Mouse (Mus musculus): ENCODE data around the gene Sfrp5.

Sfrp5 gene

DNA sequence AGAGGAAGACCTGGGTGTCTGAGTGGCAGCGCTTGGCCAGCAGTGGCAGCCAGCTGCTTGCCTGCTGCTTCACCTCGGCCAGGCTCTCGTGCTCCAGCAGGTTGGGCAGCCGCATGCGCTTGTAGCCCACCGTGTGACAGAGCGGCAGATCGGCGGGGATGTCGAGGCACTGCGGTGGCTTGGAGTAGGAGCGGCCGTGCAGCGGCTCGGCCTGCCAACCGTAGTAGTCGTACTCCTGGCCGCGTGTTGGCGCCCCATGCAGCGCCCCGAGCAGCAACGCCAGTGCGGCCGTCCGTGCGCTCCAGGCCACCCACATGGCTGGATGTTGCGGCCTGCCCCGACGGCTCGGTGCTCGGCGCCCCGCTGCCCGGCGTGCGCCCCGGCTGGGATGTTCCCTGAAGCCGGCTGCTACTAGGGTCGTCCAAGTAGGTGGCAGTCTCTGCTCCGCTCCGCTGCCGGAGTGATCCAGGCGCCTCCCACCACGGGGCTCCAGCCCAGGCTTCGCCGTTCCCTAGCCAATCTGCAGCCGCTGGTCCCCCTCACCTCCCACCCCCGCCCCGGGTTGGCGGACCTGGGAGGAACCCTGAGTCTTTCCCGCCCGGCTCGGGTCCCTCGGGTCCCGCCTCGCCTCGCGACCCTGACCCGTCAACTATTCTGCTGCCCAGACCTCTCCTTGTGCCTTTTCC lies at the start of gene Sfrp5:
Sfrp5 (minus strand) TSS at position 557 of the 686 bp plus-strand sequence.
- no peak for DNase-seq

DNA sequence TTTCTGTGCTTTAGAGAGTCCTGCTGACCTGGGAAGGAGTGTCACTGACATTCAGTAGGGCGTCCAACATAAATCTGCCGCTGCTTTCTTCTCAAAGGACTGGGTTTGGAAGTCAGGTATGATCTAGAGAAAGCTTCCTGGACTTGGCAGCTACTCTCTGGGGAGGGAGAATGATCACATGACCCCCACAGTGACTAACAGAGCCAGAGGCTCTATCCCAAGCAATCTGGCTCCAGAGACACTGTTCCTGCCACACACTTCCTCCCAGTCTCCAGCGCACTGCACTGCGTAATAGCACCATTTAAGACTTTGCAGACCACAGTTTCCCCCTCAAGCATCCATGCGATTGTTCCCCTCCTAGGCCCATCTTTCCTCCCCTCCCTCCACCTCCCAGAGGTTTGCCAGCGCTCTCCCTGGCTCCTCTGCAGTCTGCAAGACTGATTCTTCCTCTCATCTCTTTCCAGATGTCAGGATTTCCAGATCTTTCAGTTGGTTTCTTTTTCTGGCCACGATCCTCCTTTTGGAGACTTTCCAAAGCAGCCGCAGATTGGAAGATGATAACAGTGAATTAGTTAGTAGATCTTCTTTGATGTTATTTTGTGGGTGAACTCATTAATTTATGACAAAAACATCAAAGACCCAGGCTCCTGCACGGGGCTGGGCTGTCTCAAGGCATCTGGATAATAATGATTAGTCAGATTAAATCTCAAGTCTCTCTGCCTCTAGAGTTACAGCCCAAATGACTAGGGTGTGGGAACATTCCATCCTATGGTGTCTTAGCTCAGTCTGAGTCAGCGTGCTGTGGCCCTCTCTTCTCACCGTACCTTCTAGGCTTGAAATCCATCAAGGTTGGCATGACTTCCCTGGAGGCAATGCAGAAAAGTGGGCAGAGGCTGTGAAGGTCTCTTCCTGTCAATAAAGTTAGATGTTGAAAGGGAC lies 48.2 kb upstream of the Sfrp5 start:
- no peak for DNase-seq

DNA sequence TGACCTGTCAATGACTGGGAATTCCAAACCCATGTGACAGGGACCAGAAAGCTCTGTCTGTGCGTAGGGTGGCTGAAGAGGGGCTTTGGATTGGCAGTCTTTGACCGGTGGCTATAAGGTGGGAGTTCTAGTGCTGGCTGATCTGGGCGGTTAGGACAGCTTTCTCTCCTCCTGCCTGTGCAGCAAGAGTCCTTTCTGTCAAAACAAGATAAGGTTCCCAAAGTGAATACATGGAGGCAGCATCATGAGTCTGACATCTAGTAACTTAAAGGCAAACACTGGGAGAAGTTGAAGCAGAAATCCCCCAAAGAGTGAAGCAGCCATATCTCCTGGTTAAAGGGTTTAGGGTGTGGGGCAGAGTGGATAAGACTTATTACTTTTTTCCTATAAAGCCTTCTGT lies 45.5 kb upstream of the Sfrp5 start, which contains the start of gene Golga7b:
Golga7b (plus strand) TSS at position 56 of the 400 bp plus-strand sequence.
- no peak for DNase-seq

DNA sequence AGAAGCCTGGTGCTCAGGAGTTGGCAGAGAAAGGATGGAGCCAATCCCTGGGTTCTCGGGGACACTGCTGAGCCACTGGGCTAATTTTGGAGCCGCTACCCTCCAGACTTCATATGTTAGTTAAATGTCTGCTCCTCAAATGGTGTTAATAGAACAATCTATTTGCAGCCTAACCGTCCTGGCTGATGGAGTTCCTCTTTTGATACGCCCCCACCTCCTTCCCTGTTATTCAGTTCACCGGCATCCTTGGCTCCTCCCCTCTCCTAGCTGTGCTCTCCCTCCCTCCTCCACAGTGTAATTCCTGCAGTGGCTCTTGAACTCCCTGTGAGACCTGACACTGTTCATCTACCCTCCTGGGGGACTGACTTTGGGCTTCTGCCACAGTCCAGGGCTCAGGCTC lies 44.6 kb upstream of the Sfrp5 start:
- no peak for DNase-seq

DNA sequence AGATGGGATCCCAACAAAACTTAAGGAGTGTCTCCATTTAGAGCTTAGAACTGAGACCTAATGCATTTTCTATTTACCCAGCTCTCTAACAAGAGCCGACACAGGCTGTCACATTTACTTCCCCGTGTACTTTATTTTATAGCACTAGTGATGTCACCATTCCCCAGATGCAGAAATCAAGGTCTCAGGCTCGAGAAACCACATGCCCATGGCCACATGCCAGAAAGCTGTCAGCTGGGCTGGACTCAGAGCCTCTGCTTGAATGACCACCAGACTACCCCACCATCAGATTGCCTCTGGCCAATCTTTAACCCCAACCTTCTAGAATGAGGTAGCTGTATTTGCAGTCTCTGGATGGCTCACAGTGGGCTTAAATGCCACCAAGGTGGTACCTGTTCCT lies 41.3 kb upstream of the Sfrp5 start:
- DNase-seq = no peak

DNA sequence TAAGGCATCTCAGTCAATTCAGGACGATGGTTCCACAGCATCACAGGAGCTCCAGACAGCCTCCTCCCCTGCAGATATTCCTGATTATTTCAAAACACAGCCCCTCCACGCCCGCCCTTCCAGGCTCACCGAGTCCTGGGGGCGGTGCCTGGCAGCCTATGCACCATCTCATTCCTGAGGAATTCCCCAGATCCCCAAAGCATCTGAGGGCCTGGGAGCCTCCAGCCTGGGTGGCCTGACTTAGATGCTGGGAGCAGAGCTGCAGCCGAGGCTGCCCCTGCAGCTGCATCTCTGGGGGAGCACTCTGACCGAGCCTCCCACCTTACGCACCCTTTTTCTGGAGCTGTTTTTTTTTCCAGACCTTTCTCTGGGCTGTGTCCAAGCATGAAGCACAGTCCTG lies 38.8 kb upstream of the Sfrp5 start:
- DNase-seq = no peak

DNA sequence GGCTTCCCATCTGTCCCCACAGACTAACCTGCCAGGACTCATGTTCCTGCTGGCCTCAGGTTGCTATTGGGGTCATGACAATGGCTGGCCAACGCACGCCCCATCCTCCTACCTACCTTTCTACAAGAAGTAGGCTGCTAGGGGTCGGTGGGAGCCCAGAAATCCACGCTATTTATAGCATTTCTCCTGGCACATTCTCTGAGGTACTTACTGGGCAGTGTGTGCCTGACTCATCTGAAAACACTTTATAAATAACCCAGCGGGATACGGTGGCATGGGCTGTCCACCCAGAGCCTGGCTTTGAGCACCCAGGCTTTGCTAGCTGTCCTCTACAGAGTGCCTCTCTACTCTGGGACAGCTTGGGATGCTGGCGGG lies 36.3 kb upstream of the Sfrp5 start:
- DNase-seq = no peak

DNA sequence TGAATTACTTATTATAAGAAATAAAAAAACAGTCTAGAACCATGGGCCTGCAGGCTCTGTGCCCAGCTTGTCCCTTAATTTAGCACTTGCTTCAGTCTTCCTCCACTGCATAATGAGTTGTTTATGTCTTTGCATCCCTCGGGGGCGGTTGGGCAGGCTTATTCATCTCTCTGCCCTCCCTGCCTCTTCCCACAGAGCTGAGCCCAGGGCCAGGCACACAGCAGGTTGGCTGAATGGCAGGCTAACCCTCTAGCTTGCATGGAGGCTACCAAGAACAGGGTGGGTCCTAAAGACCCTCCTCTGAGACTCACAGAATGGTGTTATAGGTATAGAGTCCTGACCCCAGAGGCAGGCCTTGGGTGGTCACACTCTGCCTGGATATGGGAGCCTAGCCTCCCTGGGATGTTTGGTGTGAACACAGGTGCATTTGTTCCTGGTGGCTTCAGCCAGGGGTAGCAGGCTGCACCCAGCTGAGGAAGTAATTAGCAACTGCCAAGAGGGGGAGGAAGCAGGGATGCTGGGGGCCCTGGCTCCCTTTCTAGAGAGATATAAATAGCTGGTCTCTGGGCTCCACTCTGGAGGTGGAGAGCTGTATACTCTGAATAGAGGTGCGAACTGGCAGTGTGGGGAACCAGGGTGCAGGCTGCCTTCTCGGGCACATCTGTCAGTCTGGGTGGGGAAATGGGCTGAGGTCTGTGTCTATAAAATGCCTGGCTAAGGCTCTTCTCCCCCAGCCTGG lies 35.7 kb upstream of the Sfrp5 start:
- DNase-seq = no peak

DNA sequence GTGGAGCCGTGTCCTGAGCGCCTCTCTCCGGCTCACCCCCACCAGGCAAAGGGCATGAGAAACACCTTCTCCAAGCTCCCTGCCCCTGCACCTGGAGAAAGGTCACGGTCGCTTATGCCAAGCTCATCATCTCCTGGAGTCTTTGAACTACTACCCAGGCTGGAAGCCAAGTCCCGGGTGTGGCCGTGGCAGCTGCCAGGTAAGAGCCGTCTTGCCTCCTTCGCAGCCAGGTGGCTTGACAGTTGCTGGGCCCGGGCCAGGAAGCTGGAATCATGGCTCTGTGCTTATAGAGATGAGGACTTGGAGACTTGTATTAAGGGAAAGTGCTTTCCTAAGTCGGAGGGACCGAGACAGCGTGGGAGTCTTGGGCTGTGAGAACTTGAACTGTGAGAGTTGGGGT lies 28.9 kb upstream of the Sfrp5 start:
- peak; percentile 14 for DNase-seq

DNA sequence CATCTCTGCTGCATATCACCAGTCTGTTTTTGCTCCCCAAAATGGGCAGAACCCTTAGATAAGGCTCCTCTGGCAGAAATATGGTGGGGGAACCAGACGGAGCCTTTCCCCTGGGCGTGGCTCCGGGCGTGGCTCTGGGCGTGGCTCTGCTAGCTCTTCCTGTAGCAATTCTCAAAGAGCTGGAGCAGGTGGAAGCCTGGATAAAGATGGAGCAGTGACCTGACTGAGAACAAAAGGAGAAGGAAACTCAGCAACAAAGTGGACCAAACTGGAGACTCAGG lies 28.2 kb upstream of the Sfrp5 start:
- DNase-seq = no peak

DNA sequence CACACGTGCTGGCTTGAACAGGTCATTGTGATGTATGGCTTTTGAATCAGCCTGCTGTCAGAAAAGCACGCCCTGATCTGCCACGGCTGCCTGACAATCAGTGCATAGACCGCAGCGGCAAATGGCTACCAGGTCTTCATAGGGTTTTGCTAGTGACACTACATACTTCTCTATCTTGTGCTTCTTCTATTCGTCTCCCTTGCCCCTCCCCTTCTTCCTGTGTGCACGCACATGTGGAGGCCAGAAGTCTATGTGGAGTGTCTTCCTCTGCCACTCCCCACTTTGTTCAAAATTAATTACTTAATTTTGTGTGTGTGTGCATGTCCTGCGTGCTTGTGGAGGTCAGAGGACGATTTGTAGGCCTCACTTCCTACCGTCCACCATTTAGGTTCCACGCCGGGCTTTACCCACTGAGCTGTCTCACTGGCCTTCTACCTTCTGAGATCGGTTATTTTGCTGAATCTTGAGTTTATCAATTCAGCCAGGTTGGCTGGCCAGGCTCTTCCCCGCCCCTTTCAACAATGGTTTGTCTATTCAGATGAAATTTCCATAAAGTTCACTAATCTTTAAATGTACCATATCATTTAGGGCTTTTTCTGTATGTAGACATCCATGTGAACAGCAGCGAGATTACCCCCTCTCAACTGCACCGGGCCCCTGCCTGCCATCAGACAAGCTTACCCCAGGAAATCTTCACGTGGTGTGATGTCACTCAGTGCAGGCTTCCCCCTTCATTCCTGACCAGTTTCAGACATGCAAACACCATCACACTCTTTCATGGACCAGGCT lies 27.6 kb upstream of the Sfrp5 start:
- no peak for DNase-seq

DNA sequence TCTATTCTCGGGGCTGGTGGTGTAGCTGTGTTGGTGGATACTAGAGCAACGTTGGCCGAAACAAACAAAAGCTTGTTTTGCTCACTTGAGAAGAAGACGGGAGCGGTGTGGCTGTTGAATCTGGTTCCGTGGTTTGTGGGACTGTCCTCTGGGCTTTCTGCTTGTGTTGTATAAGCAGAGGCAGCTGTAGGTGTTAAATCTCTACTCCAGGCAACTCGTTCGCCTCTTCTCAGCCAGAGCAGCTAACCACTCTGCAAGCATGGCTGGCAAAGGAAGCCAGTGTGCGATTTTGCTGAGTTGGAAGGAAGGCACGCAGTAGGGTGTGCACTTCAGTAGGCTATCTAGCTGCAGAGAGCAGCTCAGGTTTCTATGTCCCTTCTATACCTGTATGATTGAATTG lies 24.4 kb upstream of the Sfrp5 start:
- no peak for DNase-seq

DNA sequence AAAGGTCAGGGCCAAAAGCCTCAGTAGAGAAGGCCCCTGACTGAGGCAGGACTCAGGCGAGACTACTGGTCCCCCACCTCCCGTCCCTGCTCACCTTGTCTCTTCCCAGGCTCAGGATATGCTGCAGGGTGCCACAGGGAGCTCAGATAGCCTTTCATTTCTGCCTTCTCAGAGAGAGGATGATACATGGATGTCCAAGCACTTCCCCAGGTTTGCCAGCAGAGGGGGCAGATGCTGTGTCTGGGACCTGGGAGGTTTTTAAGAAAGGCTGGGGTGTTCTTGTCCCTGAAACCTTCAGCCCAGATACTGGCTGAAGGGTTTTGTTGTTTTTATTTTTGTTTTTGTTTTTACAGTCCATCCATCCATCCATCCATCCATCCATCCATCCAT lies 15.3 kb upstream of the Sfrp5 start:
- DNase-seq = no peak

DNA sequence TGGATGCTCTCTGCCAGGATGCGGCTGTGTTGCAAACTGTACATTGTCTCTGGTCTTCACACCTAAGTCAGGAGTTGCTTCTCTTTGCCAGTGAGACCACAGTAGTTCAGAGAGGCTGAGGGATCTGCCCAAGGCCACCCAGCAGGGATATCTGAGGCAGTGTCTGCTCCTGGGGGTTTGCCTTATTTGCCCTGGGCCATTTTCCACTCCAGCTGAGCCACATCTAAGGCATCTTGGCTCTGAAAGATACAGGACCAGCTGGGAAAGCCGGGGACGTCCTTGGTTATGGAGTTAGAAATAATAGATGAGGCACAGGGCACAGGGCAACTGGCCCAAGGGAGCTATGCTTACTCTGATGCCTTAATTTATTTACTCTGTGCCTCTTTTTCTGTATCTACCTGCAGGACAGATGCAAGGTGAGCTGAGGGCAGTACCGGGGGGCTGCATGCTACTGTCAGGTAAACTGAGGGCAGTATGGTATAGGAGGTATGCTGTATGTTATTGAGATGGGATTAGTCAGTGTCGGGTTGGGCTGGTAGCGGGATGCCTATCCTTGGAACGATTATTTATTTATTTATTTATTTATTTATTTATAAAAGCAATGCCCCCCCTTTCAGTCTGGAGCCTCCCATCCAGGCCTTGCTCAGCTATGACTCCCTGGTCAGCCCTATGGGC lies 14.8 kb upstream of the Sfrp5 start:
- no peak for DNase-seq

DNA sequence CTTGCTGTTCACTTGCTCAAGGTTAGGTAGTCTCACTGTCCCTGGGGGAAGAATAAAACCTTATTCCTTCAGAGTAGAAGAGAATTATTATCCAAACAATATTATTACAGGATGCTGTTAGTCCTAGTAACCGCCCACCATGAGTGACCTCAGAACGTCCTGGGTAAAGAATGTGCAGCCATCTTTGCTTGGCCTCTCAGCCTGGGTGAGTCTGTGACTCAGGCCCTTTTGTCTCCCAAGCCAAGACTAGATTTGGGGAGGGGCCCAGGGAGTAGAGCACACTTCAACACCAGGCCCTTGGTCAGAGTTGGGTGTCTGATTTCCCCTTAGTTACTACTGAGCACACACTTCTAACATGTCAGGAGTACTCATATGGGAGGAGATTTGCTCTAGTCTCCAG lies 12.5 kb upstream of the Sfrp5 start:
- no peak for DNase-seq

DNA sequence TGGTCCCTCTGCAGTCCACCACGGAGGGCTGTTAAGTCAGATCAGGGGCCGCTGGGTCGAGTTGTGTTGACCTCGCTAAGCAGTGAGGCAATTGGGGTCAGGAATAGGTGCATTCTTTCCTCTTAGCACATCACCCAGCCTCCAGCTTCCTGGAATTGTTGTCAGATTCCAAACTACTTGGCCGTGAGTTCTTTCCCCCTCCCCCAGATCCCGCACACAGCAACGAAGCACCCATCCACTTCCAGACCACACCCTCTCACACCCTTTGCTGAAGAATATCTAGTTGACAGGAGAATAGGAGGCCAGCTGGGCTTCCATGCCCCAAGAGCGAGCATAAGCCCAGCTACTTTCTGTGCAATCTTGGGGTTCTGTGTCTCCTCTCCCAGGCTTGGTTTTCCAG lies 9.9 kb upstream of the Sfrp5 start:
- no peak for DNase-seq

DNA sequence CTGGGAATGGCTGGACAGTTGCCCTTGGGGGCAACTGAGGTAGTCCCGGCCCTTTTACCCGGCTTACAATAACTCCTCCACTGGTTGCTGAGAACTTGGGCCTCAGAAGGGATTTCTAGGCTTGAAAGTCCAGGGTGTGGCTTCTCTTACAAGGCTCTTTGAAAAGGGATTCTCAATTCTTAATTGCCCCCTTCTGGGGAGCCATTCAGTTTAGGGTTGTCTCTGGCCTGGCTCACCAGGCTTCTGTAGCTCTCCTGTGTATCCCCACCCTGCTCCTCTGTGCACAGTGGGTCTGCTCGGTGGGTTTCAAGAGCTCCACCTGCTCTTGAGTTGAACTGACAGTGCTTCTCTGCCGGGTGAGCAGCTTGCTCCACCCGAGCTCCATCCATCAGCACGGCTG lies 7.9 kb upstream of the Sfrp5 start:
- DNase-seq = no peak

DNA sequence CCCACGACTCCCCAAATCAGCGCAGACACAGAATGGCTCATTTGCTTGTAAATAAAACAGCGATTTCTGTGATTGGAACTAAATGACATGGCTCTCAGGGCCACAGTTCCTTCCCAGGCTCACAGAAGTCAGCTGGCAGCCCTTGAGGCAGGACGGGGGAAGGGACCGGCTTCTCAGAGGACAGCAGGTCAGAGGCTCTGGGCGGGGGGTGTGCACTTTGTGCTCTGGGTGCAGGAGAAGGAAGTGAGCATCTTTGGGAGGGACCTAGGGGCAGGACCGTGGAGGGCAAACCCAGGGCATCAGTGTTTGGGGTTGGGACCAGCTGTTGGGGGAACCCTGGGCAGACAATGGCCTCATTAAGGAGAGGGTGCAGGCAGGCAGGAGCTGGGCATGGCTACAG lies 7.4 kb upstream of the Sfrp5 start:
- no peak for DNase-seq

DNA sequence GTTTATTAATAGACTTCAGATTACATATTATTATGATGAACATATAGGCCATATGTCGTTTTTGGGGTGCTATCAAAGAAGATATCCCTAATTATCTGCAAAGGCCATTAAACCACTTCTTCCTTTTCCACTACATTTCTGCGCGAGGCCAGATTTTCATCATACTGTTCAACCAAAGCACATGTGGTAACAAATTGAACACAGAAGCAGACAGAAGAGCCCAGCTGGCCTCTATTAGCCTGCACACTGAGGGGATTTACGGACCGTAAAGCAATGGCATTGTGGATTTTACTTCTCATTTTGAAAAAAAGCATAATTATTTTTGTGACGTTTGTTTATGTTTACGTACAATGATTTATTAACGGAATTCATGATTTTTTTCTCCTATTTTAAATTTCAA lies 3.1 kb upstream of the Sfrp5 start:
- DNase-seq = no peak

DNA sequence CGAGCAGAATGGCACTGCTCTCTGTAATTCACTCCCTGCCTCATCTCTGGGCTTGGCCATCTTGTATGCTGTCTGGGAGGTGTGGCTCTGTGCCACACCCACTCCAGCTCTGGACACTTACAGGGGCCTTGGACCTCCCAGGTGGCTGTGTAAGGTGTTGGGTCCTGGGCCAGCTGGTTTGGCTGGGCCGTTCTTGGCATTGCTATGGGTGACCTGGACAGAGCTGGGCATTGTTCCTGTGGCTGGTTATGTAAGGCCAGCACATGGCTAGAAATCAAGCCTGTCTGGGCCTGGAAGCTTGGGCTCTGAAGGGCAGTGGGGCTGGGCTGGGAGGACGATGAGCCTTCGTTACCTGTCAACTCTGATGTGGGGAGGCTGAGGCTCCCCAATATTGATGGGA lies 2.3 kb upstream of the Sfrp5 start:
- peak; percentile 36 for DNase-seq

DNA sequence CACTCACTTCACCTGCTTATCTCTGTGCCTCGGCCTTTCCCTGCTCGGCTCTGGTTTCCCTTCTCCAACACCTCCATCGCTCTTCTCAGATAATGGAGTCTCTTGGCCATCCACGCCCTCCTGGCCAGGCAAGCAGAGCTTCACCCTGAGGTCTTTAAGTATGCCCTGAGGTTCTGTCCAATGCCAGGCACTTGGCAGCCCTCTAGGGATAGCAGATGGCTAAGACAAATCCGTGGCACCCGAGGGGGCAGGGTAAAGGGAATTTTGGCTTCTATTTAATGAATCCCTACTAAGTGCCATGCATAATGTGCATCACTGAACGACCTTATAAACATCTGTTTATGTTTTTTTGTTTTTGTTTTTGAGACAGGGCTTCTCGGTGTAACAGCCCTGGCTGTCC lies 415 bp upstream of the Sfrp5 start:
- DNase-seq = no peak

DNA sequence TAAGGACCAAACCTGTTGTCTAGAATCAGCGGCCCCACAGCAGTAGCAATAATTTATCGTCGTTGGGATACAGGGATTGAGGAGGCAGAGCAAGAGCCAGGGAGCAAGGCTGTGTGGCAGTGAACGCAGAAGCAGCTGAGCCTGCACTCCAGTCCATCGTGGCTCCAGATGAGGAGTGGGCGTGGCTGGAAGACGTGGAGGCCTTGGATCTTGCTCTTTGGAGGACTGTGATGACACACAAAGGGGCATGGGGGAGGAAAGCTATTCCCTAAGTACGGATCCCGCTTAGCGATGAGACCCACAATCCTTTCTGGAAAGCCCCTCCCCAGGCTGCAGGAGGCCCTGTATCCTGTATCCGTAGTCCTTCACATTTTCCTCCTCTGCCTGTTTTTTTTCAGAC lies 4.0 kb downstream of the Sfrp5 start:
- DNase-seq = no peak

DNA sequence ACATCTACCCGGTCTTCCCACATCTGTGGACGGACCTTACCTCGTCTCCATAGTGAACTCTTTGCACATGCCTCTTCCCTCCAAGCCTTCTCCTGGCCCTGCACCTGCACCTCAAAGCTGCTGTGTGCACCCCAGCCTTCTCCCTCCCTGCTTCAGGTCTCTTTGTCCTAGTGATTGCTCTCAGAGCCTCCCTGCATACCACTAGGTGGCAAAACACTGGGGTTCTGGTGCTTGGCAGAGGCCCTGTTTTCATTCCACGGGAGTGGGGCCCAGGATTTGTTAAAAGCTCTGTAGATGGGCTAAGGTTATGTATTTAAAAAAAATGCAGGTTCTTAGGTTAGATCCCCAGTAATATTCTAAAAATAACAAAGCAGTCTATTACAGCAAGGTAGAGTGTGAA lies 5.0 kb downstream of the Sfrp5 start:
- DNase-seq = no peak

Measured in kidney, adult 11 months (tissue).